Mouse (Mus musculus): ENCODE data around the gene Nt5c3b. TPM values are rescaled to one million over a fixed set of nuclear protein-coding genes. Genes with fewer than 3 reads are reported as not detected.

Gene Nt5c3b
- polyA plus RNA-seq, 1 experiment from 2014 or later, result 69.6 TPM

DNA sequence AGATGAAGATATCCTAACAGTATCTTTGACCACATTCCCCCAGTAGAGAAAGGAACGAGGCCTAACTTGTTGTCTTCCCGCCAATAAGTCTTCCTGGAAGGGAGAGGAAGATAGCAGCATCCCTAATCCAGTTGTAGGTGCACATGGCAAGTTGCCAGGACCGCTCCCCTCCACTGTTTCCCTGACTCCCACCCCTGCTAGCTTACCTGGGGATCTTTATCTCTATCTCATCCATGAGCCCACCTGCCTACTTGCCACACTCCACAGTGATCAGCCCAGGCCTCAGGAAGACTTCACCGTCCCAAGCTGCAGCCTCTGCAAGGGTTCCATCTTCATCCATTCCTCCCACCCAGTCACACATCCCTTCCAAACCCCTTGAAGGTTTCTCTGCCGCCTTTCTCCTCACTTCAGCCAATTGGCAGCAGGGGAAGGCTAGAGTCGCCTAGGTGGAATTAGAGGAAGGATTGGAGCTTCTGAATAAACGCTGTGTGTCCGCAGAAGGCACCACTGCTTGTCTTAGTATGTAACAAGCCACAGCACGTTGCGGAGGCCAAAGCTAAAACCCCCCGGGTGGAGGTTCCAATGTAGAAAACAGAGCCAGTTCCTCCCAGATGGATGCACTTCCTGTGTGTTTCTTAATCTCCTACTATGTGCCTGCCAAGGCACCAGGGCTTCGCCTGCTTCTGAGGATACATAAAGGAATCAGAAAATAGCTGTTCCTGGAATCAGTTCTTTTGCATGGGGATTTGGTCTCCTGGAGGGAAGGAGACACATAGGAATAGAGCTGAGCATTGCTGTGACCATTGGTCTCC, 41.7 kb downstream of the Nt5c3b start:
- DNase-seq (ENCODE audit: low spot score) (no peak), ATAC-seq (ENCODE audit: low FRiP score, low TSS enrichment) (no peak)
- no peaks in the 10 kb centered on the region for H3K27me3 ChIP-seq (ENCODE audit: control insufficient read depth, insufficient read depth, low read length)
- H3K36me3 ChIP-seq (ENCODE audit: control insufficient read depth, insufficient read depth, low read length), result no peaks in the 10 kb centered on the region
- H3K4me3 ChIP-seq (ENCODE audit: low read depth, low read length), result no peak overlapping the region
- H3K4me2 ChIP-seq (replicated peaks; ENCODE audit: low read depth), result no peak overlapping the region
- H3K4me1 ChIP-seq (replicated peaks; ENCODE audit: control insufficient read depth, insufficient read depth), result peaks cover 10% of the 10 kb centered on the region
- no peak for TF ChIP-seq CTCF (IDR thresholded peaks at IDR 0.05; ENCODE audit: low read depth)
- TF ChIP-seq EP300 (optimal IDR thresholded peaks at IDR 0.05), result no peak
- H3K9ac ChIP-seq (ENCODE audit: low read length), result no peak overlapping the region
- WGBS, result 57% methylated on average over 12 of the region's 12 CpGs
- peak overlapping the region; percentile 49 for H3K27ac ChIP-seq (replicated peaks)
- no peaks in the 10 kb centered on the region for H3K9me3 ChIP-seq (ENCODE audit: control insufficient read depth, low read length)

DNA sequence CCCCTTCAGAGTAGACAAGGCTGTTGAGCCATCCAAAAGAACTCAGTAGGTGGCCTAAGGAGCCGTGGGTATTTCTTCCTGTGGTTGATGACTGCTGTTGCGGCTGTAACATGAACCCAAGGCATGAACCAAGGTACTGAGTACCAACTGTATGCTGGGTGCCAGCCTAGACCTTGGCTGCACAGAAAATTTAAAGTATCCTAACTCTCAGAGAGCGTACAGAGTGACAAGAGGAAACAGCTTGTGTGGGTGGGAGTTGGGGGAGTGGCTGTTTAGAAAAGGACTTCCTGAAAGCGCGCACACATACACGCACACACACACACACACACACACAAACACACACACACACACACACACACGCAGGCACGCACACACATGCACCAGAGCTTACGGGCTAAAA, 42.3 kb downstream of the Nt5c3b start:
- Histone ChIP-seq H3K9me3 (ENCODE audit: control insufficient read depth, low read length) (no peaks in the 10 kb centered on the region), H3K27me3 (ENCODE audit: control insufficient read depth, insufficient read depth, low read length) (no peaks in the 10 kb centered on the region), H3K4me2 (replicated peaks; ENCODE audit: low read depth) (no peak overlapping the region), H3K4me3 (ENCODE audit: low read depth, low read length) (no peak overlapping the region), H3K9ac (ENCODE audit: low read length) (no peak overlapping the region), H3K27ac (replicated peaks) (peak overlapping the region; percentile 73), H3K36me3 (ENCODE audit: control insufficient read depth, insufficient read depth, low read length) (no peaks in the 10 kb centered on the region; the same call in 1 of the 2 replicates), H3K4me1 (replicated peaks; ENCODE audit: control insufficient read depth, insufficient read depth) (peaks cover 14% of the 10 kb centered on the region)
- ATAC-seq (ENCODE audit: low FRiP score, low TSS enrichment) (no peak), DNase-seq (ENCODE audit: low spot score) (no peak)
- TF ChIP-seq EP300 (optimal IDR thresholded peaks at IDR 0.05), result no peak
- no peak for TF ChIP-seq CTCF (IDR thresholded peaks at IDR 0.05; ENCODE audit: low read depth)
- 58% methylated on average over 9 of the region's 9 CpGs for WGBS

DNA sequence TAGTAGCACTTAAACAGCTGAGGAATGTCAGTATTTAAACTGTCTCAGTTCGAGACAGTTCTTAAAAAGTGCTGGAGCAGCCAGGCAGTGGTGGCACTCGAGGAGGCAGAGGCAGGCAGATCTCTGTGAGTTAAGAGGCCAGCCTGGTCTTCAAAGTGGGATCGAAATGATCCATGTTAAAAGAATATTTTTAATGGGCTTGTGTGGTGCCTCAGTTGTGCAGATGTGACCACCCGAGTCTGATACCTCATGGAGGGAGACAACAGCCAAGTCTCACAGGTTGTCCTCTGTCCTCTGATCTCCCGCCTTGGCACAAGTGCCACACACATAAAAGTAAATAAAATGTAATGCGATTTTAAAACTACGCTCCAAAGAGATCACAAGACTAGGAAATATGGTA, 43.1 kb downstream of the Nt5c3b start:
- Histone ChIP-seq H3K27ac (replicated peaks) (peak overlapping the region; percentile 3), H3K9me3 (ENCODE audit: control insufficient read depth, low read length) (no peaks in the 10 kb centered on the region), H3K27me3 (ENCODE audit: control insufficient read depth, insufficient read depth, low read length) (no peaks in the 10 kb centered on the region), H3K4me3 (ENCODE audit: low read depth, low read length) (no peak overlapping the region), H3K4me2 (replicated peaks; ENCODE audit: low read depth) (no peak overlapping the region), H3K4me1 (replicated peaks; ENCODE audit: control insufficient read depth, insufficient read depth) (peaks cover 15% of the 10 kb centered on the region), H3K36me3 (ENCODE audit: control insufficient read depth, insufficient read depth, low read length) (no peaks in the 10 kb centered on the region; the same call in 1 of the 2 replicates), H3K9ac (ENCODE audit: low read length) (no peak overlapping the region)
- DNase-seq (ENCODE audit: low spot score) (no peak), ATAC-seq (ENCODE audit: low FRiP score, low TSS enrichment) (no peak)
- TF ChIP-seq CTCF (IDR thresholded peaks at IDR 0.05; ENCODE audit: low read depth) (no peak), EP300 (optimal IDR thresholded peaks at IDR 0.05) (no peak)
- 88% methylated on average over 7 of the region's 7 CpGs for WGBS

DNA sequence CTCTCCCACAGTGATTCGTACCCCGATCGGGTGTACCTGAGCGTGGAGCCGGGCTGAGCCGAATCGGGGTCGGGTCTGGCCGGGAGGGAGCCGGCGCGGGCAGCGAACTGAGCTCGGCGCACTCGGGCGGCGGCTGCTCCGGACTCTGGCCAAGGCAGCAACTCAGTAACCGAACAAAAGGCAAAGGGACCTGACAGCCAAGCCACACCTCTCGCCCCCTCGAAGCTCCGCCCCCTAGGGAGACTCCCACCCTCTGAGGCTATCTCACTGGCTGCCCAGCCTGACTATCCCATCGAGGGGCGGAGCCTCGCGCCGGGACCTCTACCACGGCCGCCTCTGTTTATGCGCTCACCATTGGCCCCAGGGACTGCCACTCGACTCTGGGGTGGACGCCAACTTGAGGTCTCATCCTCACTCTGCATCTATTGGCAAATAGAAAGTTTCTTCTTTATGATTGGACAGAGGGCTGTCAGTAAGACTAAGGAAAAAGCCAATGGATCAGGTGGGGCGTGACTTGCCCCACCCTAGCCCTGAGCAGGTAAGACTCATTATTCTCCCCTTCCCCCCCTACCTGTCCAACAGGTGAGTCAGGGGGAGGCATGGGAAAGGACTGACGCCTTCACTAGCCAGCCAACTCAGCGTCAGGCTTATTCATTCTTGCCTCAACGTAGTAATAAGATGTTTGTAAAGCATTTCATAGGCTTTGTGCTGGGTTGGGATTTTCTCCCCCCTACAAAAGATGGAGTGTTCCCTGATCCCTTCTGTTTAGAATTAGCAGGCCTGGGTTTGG, 43.8 kb downstream of the Nt5c3b start, which contains the start of gene Jup:
Gene Jup (minus strand): TSS at position 164 of the 790 bp plus-strand sequence.
- H3K27ac ChIP-seq (replicated peaks), result peak within 1 kb of the TSS; percentile 98
- no peaks in the 10 kb centered on the region for H3K9me3 ChIP-seq (ENCODE audit: control insufficient read depth, low read length)
- peaks cover 13% of the 10 kb centered on the region for H3K4me1 ChIP-seq (replicated peaks; ENCODE audit: control insufficient read depth, insufficient read depth)
- H3K4me3 ChIP-seq (ENCODE audit: low read depth, low read length), result peak within 1 kb of the TSS; percentile 93
- WGBS, result under 1% methylated on average over 37 of the region's 37 CpGs
- ATAC-seq (ENCODE audit: low FRiP score, low TSS enrichment), result peak; percentile 95
- no peaks in the 10 kb centered on the region; the same call in 1 of the 2 replicates for H3K36me3 ChIP-seq (ENCODE audit: control insufficient read depth, insufficient read depth, low read length)
- peak within 1 kb of the TSS; percentile 96 for H3K9ac ChIP-seq (ENCODE audit: low read length)
- peak within 1 kb of the TSS; percentile 82 for H3K4me2 ChIP-seq (replicated peaks; ENCODE audit: low read depth)
- DNase-seq (ENCODE audit: low spot score), result peak; percentile 100
- TF ChIP-seq CTCF (IDR thresholded peaks at IDR 0.05; ENCODE audit: low read depth) (no peak), EP300 (optimal IDR thresholded peaks at IDR 0.05) (no peak)
- no peaks in the 10 kb centered on the region for H3K27me3 ChIP-seq (ENCODE audit: control insufficient read depth, insufficient read depth, low read length)

DNA sequence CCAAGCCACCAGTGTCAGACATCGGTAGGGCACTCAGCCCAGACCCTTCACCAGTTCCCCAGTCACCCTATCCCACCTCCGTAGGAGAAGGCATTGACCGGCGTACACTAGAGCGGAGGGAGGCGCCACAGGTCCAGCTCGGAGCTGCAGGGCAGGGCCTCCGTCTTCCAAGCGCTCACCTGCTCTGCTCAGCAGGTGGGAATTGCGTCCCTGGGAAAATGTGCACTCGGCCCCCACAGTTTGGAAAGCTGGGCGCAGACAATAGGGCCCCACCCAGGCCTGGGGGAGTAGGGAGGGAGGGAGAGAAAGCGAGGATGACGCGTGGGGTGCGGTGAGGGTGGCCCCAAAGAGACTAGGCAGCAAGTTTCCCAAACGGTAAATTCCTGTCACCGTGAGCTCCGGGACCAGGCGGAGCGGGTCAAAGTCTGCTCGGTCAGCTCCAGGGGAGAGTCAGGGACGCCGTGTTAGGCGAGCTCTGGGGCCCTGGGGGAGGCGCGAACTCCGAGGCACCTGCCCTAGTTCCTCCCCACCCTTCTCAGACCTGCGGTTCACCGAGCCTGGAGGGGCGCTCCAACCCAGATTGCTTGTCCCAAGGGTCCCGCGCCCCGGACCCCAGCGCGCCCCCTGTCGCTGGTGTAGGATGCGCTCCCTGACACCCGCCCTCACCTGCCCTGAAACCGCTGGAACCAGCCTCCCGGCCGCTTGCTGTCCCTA, 44.6 kb downstream of the Nt5c3b start:
- 3% methylated on average over 42 of the region's 42 CpGs for WGBS
- H3K27me3 ChIP-seq (ENCODE audit: control insufficient read depth, insufficient read depth, low read length), result no peaks in the 10 kb centered on the region
- peak; percentile 85 for DNase-seq (ENCODE audit: low spot score)
- no peaks in the 10 kb centered on the region; the same call in 1 of the 2 replicates for H3K36me3 ChIP-seq (ENCODE audit: control insufficient read depth, insufficient read depth, low read length)
- ATAC-seq (ENCODE audit: low FRiP score, low TSS enrichment), result peak; percentile 43
- H3K9ac ChIP-seq (ENCODE audit: low read length), result peak overlapping the region; percentile 96
- H3K4me3 ChIP-seq (ENCODE audit: low read depth, low read length), result peak overlapping the region; percentile 93
- H3K27ac ChIP-seq (replicated peaks), result peak overlapping the region; percentile 98
- TF ChIP-seq EP300 (optimal IDR thresholded peaks at IDR 0.05) (no peak), CTCF (IDR thresholded peaks at IDR 0.05; ENCODE audit: low read depth) (peak; percentile 66)
- H3K9me3 ChIP-seq (ENCODE audit: control insufficient read depth, low read length), result no peaks in the 10 kb centered on the region
- peaks cover 14% of the 10 kb centered on the region for H3K4me1 ChIP-seq (replicated peaks; ENCODE audit: control insufficient read depth, insufficient read depth)
- peak overlapping the region; percentile 82 for H3K4me2 ChIP-seq (replicated peaks; ENCODE audit: low read depth)
